Mouse (Mus musculus): ENCODE measurements around the gene Rpl18.

Gene Rpl18

DNA sequence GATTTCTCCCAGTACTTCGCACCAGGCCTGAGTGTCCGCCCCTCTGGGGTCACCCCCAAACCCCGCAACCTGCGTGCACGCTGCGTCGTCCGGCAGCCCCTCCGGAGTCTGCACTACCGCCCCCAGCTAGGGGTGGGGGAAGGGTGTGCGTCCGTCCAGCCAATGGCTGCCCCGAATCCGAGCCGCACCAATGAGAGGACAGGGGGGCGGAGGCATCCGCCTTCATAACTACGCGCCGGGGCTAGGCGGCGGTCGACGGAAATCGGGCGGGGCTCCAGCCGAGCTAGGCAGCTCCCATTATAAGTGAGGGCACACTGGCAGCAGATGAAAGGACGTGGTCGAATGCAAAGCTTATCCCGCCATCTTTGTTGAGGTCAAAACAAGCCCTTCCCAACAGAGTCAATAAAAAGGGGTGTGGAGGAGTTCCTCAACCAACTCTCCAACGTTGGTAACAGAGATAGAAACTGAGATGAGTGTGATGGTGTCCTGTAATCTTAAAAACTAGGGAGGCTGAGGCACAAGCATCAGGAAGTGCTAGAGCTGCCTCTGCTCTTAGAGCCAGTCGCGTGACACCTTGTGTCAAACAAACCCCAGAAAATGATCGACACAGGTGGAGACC lies at the start of gene Rpl18:
Gene Rpl18, plus strand, starts transcription at position 368 of the 619 bp plus-strand sequence.
- DNase-seq (ENCODE audit: low read depth), result peak; percentile 96

DNA sequence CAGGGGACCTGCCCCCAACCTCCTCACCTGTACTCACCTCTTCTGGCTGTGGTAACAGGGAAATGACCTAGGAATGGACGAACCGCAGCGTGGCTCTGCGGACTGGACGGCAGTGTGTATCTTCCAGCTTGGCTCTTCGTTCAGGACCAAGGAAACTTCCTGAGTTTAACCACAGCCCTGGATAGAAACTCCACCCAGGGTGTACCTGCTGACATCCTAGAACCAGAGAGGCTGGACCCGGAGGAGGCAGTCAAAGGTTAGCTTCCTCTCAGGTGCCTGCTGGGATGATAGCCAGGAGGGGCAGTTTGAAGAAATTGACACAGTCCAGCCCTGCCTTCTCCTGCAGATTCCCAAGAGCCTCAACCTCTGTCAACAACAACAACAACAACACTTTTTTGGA lies 49.1 kb upstream of the Rpl18 start, which contains the start of gene Fut2:
Gene Fut2, minus strand, starts transcription at position 234 of the 400 bp plus-strand sequence.
- no peak for DNase-seq (ENCODE audit: low read depth)

DNA sequence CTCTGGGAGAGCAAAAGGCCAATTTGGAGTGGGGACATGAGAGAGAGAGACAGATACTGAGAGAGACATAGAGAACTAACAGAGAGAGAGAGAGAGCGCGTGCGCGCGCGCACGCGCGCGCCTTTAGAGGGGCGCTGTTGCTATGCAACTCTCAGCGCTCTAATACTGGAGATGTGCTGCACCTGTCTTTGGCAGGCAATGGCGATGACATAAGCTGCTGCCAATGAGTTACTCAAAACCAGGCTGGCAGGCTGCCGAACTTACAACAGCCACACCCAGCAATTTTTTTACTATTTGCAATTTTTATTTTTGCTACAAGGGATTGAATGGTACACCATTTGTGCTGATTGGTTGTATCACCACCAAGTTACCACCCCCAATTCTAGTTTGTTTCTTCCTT lies 47.5 kb upstream of the Rpl18 start:
- no peak for DNase-seq (ENCODE audit: low read depth)

DNA sequence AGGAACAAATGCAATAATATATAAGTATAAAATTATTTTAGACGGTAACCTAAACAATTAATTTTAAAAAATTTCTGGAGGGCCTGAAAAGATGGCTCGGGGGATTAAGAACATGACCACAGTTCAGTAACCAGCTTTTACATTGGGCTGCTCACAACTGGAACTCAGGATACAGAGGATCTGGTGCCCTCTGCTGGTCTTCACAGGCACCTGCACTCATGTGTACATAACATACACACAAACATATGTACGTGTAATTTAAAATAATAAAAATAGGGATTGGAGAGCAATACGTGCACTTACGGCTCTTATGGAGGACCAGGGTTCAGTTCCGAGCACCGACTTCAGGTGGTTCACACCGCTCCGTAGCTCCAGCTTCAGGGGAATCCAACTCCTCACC lies 46.3 kb upstream of the Rpl18 start:
- DNase-seq (ENCODE audit: low read depth), result no peak

DNA sequence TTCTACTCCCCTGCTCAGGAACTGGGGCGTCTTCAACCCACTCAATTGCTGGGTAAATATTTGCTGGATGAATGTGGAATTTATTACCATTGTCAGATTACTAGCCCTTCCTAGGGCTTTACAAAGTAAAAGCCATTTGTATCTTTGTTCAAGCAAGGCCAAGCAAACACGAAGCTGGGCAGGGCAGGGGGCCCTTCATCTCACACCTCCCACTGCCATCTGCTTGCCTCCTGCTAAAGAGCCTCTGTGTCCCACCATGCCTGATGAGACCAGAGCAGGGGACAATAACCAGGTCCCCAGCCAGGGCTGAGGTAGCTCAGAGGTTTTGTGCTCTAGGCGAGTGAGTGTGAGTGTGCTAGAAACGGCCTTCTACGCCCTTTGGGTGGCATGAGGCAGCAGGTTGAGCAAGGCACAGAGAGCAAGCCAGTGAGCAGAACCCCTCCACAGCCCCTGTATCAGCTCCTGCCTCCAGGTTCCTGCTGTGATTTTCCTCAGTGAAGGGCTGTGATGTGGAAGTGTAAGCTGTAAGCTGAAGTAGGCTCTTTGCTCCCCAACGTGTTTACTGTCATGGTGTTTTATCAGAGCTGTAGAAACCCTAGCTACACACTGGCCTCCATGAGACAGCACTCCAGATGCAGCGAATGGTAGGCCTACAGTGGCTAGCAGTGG lies 37.5 kb upstream of the Rpl18 start:
- no peak for DNase-seq (ENCODE audit: low read depth)

DNA sequence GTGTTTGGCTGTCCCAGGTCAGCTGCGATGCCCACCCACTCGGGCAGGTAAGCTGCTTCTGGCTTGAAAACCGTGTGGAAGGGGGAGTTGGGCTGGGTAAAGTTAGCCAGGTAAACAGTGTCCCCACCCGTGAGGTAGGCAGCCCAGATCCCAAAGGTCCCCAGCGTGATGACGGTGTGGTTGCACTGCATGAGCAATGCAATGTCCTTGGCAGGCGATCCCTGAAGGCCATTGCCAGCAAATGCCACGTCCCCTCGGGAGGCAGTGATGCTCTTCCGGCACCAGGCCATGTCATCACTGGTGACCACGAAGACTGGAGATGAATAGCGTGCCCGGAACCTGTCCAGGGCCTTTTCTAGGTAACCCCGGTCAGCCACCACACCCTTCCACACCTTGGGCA lies 36.7 kb upstream of the Rpl18 start:
- DNase-seq (ENCODE audit: low read depth), result no peak

DNA sequence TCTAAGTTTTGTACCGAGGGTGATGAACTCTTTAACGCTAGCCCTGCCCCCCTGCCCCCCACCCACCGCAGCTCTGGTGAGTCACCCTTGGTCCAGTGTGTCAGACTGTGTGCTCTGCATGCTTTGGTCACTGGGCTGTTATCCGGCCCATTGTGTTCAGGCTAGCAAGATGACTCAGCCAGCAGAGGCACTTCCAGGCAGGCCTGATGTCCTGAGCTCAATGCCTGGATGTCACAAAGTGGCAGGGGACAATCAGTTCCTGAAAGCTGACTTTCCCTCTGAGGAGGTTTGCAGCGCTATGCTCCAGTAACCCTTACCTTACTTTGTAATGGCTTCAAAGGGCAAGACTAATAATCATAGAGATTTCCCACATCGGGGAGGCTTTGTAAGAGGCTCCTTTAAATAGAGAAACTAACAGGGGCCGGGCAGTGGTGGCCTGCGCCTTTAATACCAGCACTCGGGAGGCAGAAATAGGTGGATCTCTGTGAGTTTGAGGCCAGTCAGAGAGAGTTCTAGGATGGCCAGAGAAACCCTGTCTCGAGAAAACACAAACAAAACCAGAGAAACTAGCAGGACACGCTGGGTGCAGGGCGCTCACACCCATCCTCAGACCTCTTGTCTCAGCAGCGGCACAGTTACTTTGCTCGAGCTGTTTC lies 35.2 kb upstream of the Rpl18 start:
- DNase-seq (ENCODE audit: low read depth), result no peak

DNA sequence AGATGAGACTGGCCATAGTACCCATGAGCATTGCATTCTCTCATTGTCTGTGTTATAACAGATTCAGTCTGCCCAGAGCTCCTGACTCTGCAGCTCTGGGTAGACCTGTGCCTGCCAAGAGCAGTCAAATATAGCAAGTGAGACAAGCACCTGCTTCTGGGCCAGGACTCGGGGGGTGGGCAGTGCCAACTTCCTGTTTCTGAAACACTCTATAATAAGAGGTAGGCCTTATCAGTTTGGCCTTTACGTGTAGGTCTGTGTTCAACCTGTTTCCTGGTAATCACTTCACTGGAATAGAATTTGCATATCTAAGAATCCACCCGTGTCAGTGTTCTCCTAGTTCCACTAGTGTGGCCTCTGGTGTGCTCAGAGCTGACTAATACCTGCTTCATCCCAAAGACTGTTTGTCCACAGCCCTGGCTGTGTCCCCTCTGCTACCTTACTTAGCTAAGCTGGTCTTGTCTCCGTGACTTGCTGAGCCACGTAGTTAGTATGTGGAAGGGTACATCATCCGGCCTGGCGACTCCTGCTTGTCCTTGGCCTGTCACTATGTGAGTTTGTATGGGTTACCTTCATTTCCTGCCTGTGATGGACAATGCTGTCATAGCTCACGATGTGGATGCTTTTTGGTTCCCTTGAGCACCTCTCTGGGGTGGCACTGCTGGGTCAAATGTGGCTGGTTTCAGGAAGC lies 34.1 kb upstream of the Rpl18 start:
- peak; percentile 36 for DNase-seq (ENCODE audit: low read depth)

DNA sequence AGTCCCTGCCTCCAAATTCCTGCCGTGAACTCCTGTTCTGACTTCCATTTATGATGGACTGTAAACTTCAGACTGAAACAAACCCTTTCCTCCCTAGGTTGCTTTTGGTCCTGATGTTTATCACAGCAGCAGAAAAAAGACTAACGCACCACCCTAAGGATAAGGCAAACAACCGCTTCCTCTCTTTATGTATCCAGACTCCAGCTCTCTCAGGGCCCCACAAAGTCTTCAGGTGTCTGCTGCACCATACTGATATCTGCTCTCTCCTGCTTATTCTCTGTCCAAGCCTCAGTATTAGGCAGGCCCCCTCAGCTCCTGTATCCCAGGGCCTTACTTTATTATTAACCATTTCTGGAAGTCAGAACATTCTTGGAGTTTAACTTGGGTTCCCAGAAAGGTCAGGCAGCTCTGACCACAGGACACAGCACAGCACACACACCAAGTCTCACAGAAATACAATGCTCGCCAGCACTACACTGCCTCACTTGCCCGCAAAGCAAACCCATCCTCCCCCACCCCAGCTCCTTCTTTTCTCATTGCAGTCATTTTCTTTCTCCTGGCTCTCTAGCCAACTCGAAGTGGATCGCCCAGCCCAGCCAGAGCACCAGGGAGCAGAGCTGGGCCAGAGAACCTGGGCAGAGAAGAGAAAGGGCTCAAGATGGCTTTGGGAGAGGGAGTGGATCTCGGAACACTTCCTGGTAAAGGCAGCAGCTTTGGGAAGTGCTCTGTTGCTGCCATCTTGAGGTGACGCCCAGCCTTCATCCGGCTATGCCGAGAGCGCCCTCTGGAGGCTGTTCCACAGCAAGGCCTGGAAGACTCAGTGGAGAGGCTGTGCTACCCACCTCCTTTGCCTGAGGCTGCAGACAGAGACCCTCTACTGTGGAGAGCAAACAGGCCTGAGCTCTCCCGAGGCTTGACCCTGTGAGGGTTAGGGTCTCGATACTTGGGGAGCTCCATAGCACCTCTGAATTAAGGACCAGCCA lies 32.8 kb upstream of the Rpl18 start:
- DNase-seq (ENCODE audit: low read depth), result peak; percentile 91

DNA sequence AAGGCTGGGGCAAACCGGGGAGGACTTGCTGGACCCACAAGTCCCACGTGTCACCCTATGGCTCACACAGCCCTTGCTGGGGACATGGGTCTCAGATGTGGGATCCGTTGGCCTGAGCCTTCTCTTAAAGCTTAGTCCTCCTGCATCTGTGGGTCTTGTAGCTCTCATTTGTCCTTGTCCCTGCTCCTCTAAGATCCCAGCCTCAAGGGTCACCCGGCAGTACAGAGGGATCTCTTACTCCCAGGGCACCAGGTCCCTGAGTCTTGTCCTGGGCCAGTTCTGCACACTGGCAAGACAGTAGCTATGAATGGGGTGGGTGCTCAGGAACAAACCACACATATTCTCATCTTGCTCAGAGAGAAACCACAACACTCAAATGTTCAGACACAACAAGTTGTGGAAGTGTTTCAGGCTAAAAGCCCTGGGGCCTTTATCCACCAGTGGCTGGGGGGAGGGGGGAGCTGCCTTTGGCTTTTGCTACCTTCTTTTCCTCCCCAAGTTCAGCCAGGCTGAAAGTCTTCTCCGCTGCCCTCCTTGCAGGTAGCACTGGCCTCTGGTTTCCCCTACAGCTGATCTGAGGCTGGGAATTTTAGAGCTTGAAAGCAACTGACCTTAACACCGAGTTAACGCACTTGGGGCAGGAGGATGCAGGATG lies 31.7 kb upstream of the Rpl18 start, which contains the start of gene Ntn5:
Gene Ntn5, plus strand, starts transcription at position 627 of the 655 bp plus-strand sequence.
- DNase-seq (ENCODE audit: low read depth), result peak; percentile 61

DNA sequence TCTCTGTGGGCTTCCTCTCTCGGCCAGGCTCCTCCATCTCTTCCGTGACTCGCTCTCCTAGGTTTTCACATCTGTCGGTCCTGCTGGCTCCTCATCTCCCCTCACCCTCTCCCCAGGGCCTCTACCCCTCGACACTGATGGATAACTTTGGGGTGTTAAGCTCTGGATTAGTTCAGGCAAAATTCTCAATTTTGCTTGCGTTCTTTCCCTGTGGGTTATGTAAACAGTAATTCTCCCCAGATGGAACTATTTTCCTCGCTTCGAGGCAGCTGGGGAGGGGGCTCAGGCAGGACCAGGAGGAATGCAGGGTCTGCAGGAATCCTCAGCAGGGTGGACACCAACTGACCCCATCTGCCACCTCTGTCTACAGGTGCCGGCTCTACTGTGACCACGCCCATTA lies 29.4 kb upstream of the Rpl18 start:
- no peak for DNase-seq (ENCODE audit: low read depth)

DNA sequence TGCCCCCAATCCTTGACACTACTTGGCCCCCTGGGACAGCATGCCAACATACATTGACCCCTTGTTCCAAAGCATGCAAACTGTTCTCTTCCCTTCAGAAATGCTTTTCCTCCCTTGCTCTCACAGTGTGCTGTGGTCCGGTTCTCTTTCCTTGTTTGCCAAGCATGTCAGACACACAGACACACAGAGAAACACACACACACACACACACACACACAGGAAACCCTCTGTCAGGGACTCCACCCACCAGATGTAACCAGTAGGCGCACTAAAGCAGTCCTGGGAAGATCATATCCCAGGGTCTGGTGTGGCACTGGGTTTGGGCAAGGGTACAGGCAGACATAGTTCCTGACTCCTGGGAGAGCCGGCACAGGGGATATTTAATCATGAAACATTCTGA lies 28.4 kb upstream of the Rpl18 start:
- peak; percentile 64 for DNase-seq (ENCODE audit: low read depth)

DNA sequence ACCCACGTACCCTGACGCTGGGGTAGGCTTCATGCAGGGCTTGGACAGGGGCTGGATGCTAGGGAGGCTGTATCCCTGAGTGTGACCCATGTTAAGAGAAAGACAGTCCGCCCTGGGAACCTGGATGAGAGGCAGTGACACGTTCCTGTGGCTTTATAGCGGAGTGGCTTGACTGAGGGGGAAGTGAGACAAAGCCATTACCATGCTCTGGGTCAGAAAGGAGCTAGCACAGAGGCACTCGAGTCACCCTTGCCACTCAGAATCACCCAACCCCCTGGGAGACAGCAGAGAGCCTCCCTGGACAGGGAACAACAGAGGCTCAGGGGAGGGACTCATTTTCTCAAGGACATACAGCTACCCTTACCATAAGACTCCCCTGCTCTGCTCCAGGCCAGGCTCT lies 26.2 kb upstream of the Rpl18 start:
- no peak for DNase-seq (ENCODE audit: low read depth)

DNA sequence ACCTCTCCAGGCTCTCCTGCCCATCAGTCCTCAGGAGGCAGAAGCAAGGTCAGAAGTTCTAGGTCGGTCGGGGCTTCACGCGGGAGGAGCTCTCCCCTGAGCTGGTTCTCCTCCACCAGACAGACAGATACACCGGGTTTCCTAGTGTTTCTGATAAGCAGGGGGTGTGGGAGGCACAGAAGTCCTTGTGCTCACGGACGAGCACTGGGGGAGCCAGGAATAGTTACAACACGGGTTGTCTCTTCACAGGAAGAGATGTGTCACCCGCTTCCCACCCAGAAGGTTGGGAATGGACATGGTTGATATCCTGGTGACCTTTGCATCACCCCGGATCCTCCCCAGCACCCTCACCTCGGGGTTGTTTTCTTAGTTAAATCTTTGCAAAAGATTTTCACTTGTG lies 25.5 kb upstream of the Rpl18 start:
- no peak for DNase-seq (ENCODE audit: low read depth)

DNA sequence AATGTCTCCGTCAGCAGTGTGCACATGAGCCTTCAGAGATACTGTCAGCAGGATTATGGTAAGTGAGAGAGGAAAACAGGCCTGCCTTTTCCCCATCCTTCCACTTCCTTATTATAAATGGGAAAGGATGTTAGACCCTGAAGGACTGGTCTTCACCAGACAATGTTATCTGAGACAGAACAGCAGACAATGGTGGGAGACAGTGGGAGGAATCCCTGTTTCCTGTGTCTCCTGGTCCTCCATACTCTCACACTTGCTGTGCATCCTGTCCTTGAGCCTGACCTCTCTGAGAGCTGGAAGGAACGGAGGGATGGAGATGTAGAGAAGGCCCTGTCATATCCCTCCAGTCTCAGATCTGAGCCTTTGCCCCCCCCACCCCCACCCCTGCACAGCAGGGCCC lies 22.9 kb upstream of the Rpl18 start:
- DNase-seq (ENCODE audit: low read depth), result no peak

DNA sequence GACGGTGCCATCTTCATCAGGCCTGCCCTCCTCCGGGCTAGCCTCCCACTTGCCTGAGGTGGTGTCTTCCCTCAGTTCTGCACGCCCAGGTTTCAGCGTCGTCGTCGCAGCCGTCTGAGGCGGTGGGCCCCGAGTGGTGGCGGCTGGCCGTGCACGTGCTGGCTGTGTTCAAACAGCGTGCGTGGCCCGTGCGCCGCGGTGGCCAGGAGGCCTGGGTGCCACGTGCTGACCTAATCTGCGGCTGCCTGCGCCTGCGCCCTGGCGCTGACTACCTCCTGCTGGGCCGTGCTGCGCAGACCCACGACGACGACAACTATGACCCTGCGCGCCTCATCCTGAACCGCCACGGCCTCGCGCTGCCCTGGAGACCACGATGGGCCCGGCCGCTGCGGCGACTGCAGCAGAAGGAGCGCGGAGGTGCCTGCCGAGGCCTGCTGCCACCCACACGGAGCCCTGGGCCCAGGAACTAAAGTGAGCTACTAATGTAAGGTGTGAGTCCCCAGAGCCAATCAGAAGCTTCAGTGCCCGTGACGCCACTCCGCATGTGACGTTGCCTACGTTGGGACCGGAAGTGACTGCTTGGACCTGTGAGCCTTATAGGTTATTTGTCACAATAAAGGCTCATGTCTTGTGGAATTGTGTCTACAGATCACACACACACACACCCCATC lies 21.2 kb upstream of the Rpl18 start, which contains the start of gene Sec1:
Gene Sec1, minus strand, starts transcription at position 482 of the 671 bp plus-strand sequence.
- DNase-seq (ENCODE audit: low read depth), result no peak

DNA sequence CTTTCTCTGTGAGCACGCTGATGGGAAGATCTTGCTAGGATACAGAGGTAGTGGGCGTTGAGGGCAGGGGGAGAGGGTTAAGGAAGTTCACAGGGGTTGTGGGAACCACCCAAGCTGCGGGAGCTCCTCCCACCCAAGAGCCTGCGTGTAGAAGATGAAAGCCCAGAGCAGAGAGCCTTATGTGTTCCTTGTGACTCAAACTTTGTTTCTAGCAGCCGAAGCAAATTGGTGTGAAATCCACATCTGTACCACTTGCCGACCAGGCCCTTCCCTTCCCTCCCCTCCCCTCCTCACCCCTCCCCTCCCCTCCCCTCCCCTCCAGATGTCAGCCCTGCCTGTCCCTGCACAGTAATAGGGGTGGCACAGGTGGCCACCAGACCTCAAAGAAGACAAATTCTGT lies 20.2 kb upstream of the Rpl18 start:
- DNase-seq (ENCODE audit: low read depth), result peak; percentile 63

DNA sequence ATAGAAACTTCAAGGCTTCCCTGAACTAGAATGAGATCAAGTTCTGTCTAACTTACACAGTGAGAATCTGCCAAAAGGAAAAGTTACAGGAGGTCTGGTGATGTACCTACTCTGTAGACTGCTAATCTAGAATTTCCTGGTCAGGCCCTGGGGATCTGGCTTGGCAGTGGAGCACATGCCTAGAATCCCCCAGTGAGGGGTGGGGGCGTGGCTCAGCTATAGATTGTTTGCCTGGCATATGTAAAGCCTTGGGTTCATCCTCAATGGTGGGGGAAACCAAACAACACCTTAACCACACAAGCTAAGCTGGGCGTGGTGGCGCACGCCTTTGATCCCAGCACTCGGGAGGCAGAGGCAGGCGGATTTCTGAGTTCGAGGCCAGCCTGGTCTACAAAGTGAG lies 17.4 kb upstream of the Rpl18 start:
- no peak for DNase-seq (ENCODE audit: low read depth)

DNA sequence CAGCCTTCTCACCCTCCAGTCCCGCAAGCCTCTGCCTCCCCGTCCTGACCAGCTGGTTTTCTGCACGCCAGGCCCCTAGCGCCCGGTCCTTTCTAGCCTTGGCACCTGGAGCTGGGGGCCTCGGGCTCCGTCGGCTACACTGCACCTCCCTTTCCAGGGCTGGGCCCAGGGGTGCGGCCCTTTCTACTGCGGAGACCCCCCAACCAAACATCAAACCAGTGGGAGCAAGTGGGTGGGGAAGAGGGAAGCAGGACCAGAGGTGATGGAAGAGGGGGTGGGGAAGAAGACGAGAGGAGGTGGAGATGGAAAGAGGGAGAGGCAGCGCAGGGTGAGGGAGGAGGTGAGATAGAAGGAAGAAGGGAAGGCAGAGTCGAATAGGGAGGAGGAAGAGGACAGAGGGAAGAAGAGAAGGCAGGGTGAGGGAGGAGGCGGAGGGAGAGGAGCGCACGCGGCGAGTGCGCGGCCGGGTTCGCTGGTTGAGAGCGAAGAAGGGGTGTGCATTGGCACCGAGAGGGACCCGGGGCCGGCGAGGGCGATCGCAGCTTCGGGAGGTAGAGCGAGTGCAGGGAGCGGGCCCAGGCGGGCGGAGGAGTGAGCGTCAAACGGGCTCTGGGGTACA lies 15.6 kb upstream of the Rpl18 start, which contains the start of gene Car11:
Gene Car11, plus strand, starts transcription at position 321 of the 619 bp plus-strand sequence.
- DNase-seq (ENCODE audit: low read depth), result peak; percentile 19
